Mouse (Mus musculus) right cerebral cortex, postnatal 10 days (tissue): Measurements from ENCODE around the gene Defb13.
"Not testable (repeated sequence)": the region's sequence is repeated elsewhere in the genome, so short reads cannot be mapped to it uniquely, and the experiment has no call there.

Experiments
- DNase-seq, 2 experiments: peaks; one replicate each; pipeline ENCODE4 v3.0.0; 2021; ENCODE audit warnings: low spot score in 2 of 2

Gene Defb13

GRCm38 (mm10) chr8:21946462-21946861, at the start of gene Defb13:
TSS of gene Defb13 (plus strand) at chr8:21946762.
- no peak for DNase-seq

GRCm38 (mm10) chr8:21906290-21906689, 40.3 kb upstream of the Defb13 start, which contains the start of gene Defb11:
TSS of gene Defb11 (minus strand) at chr8:21906412.
- DNase-seq = not testable (repeated sequence)

GRCm38 (mm10) chr8:21911931-21912330, 34.6 kb upstream of the Defb13 start:
- no peak for DNase-seq

- no peak for DNase-seq
Observed at GRCm38 (mm10) chr8:21912554-21912953, 34.0 kb upstream of the Defb13 start.

- peak in 1 of 2 experiments; percentile 17 for DNase-seq
Observed at GRCm38 (mm10) chr8:21915625-21916024, 30.9 kb upstream of the Defb13 start.

GRCm38 (mm10) chr8:21930754-21931153, 15.8 kb upstream of the Defb13 start:
- DNase-seq = not testable (repeated sequence)

GRCm38 (mm10) chr8:21932610-21933009, 14.0 kb upstream of the Defb13 start, which contains the start of gene Defb15:
TSS of gene Defb15 (minus strand) at chr8:21932710.
- no peak for DNase-seq

- not testable (repeated sequence) for DNase-seq
Observed at GRCm38 (mm10) chr8:21938052-21938451, 8.5 kb upstream of the Defb13 start, which contains the start of gene Defb35. TSS of gene Defb35 (plus strand) at chr8:21938352.

- DNase-seq = no peak
Observed at GRCm38 (mm10) chr8:21947311-21948017, 902 bp downstream of the Defb13 start.

- DNase-seq = peak; percentile 51 to 70
Observed at GRCm38 (mm10) chr8:21955321-21955720, 8.8 kb downstream of the Defb13 start.

- no peak for DNase-seq
Observed at GRCm38 (mm10) chr8:21956336-21956735, 9.8 kb downstream of the Defb13 start.

GRCm38 (mm10) chr8:21958414-21958813, 11.9 kb downstream of the Defb13 start, which contains the start of gene Fam90a1a:
TSS of gene Fam90a1a (plus strand) at chr8:21958714.
- no peak for DNase-seq

GRCm38 (mm10) chr8:21966646-21967045, 20.1 kb downstream of the Defb13 start:
- no peak for DNase-seq

- no peak for DNase-seq
Observed at GRCm38 (mm10) chr8:21969475-21969874, 22.9 kb downstream of the Defb13 start, which contains the start of gene Ccdc70. TSS of gene Ccdc70 (plus strand) at chr8:21969775.

- DNase-seq = peak; percentile 63 to 68
Observed at GRCm38 (mm10) chr8:21978193-21978592, 31.6 kb downstream of the Defb13 start.

GRCm38 (mm10) chr8:21981664-21982337, 35.2 kb downstream of the Defb13 start:
- peak; percentile 43 to 47 for DNase-seq

- DNase-seq = peak; percentile 65 to 73
Observed at GRCm38 (mm10) chr8:21992184-21992583, 45.6 kb downstream of the Defb13 start.

- DNase-seq = no peak
Observed at GRCm38 (mm10) chr8:21995181-21995580, 48.6 kb downstream of the Defb13 start.
